Mouse (Mus musculus): Measurements from ENCODE around the gene Naa16. TPM values are rescaled to one million over a fixed set of nuclear protein-coding genes. Genes with fewer than 3 reads are reported as not detected.
A peak's percentile ranks its signal among the peaks of the same experiment; 100 is the strongest.

Gene Naa16
- polyA plus RNA-seq, 1 experiment from 2014 or later: 44.1 TPM

GRCm38 (mm10) chr14:79315877-79316276 is 74.7 kb downstream of the Naa16 start:
- H3K4me3 ChIP-seq (ENCODE audit: low read depth, low read length): no peak overlapping the region
- H3K27me3 ChIP-seq (ENCODE audit: insufficient read depth, low read length): no peaks in the 10 kb centered on the region
- no peak overlapping the region for H3K4me2 ChIP-seq
- H3K27ac ChIP-seq (ENCODE audit: low read depth): no peak overlapping the region
- WGBS: 47% methylated on average over 7 of the region's 7 CpGs
- H3K4me1 ChIP-seq (ENCODE audit: insufficient read depth): 0 out of 2 replicates have a peak, but pooled peaks cover 2% of the 10 kb centered on the region
- no peak for TF ChIP-seq CTCF (IDR thresholded peaks at IDR 0.05; ENCODE audit: low read depth)
- DNase-seq (peak; percentile 44), ATAC-seq (ENCODE audit: insufficient read depth) (no peak)
- H3K36me3 ChIP-seq (ENCODE audit: insufficient read depth): no peaks in the 10 kb centered on the region
- H3K9me3 ChIP-seq (ENCODE audit: low read depth, low read length): no peaks in the 10 kb centered on the region
- no peak overlapping the region for H3K9ac ChIP-seq

GRCm38 (mm10) chr14:79314245-79315010 is 76.2 kb downstream of the Naa16 start:
- H3K4me3 ChIP-seq (ENCODE audit: low read depth, low read length): no peak overlapping the region
- H3K27ac ChIP-seq (ENCODE audit: low read depth): no peak overlapping the region
- H3K9me3 ChIP-seq (ENCODE audit: low read depth, low read length): no peaks in the 10 kb centered on the region
- no peak for ATAC-seq (ENCODE audit: insufficient read depth)
- TF ChIP-seq CTCF (IDR thresholded peaks at IDR 0.05; ENCODE audit: low read depth): no peak
- no peak overlapping the region for H3K4me2 ChIP-seq
- no peak overlapping the region for H3K9ac ChIP-seq
- H3K36me3 ChIP-seq (ENCODE audit: insufficient read depth): no peaks in the 10 kb centered on the region
- H3K27me3 ChIP-seq (ENCODE audit: insufficient read depth, low read length): no peaks in the 10 kb centered on the region
- WGBS: 73% methylated on average over 12 of the region's 12 CpGs
- H3K4me1 ChIP-seq (ENCODE audit: insufficient read depth): 0 out of 2 replicates have a peak, but pooled peaks cover 2% of the 10 kb centered on the region
- no peak for DNase-seq

- Histone ChIP-seq H3K27ac (ENCODE audit: low read depth) (no peak overlapping the region), H3K36me3 (ENCODE audit: insufficient read depth) (no peaks in the 10 kb centered on the region), H3K9me3 (ENCODE audit: low read depth, low read length) (no peaks in the 10 kb centered on the region), H3K4me3 (ENCODE audit: low read depth, low read length) (no peak overlapping the region), H3K4me1 (ENCODE audit: insufficient read depth) (0 out of 2 replicates have a peak, but pooled peaks cover 2% of the 10 kb centered on the region), H3K9ac (no peak overlapping the region), H3K4me2 (no peak overlapping the region), H3K27me3 (ENCODE audit: insufficient read depth, low read length) (no peaks in the 10 kb centered on the region)
- 66% methylated on average over 8 of the region's 8 CpGs for WGBS
- DNase-seq: no peak
- no peak for TF ChIP-seq CTCF (IDR thresholded peaks at IDR 0.05; ENCODE audit: low read depth)
- ATAC-seq (ENCODE audit: insufficient read depth): no peak
Observed at GRCm38 (mm10) chr14:79313439-79314175, 77.0 kb downstream of the Naa16 start.

GRCm38 (mm10) chr14:79312719-79313118 is 77.9 kb downstream of the Naa16 start:
- no peak for DNase-seq
- Histone ChIP-seq H3K4me1 (ENCODE audit: insufficient read depth) (0 out of 2 replicates have a peak, but pooled peaks cover 2% of the 10 kb centered on the region), H3K9me3 (ENCODE audit: low read depth, low read length) (no peaks in the 10 kb centered on the region), H3K9ac (no peak overlapping the region), H3K36me3 (ENCODE audit: insufficient read depth) (no peaks in the 10 kb centered on the region), H3K27me3 (ENCODE audit: insufficient read depth, low read length) (no peaks in the 10 kb centered on the region), H3K4me2 (no peak overlapping the region), H3K4me3 (ENCODE audit: low read depth, low read length) (no peak overlapping the region), H3K27ac (ENCODE audit: low read depth) (no peak overlapping the region)
- WGBS: 63% methylated on average over 4 of the region's 4 CpGs
- no peak for TF ChIP-seq CTCF (IDR thresholded peaks at IDR 0.05; ENCODE audit: low read depth)
- no peak for ATAC-seq (ENCODE audit: insufficient read depth)

GRCm38 (mm10) chr14:79311918-79312454 is 78.6 kb downstream of the Naa16 start:
- H3K27ac ChIP-seq (ENCODE audit: low read depth): no peak overlapping the region
- no peak for ATAC-seq (ENCODE audit: insufficient read depth)
- WGBS: 42% methylated on average over 4 of the region's 4 CpGs
- no peak overlapping the region for H3K4me3 ChIP-seq (ENCODE audit: low read depth, low read length)
- 0 out of 2 replicates have a peak, but pooled peaks cover 2% of the 10 kb centered on the region for H3K4me1 ChIP-seq (ENCODE audit: insufficient read depth)
- no peaks in the 10 kb centered on the region for H3K36me3 ChIP-seq (ENCODE audit: insufficient read depth)
- H3K27me3 ChIP-seq (ENCODE audit: insufficient read depth, low read length): no peaks in the 10 kb centered on the region
- no peaks in the 10 kb centered on the region for H3K9me3 ChIP-seq (ENCODE audit: low read depth, low read length)
- DNase-seq: no peak
- no peak overlapping the region for H3K9ac ChIP-seq
- H3K4me2 ChIP-seq: no peak overlapping the region
- TF ChIP-seq CTCF (IDR thresholded peaks at IDR 0.05; ENCODE audit: low read depth): no peak

- H3K27me3 ChIP-seq (ENCODE audit: insufficient read depth, low read length): no peaks in the 10 kb centered on the region
- H3K9me3 ChIP-seq (ENCODE audit: low read depth, low read length): no peaks in the 10 kb centered on the region
- no peak for TF ChIP-seq CTCF (IDR thresholded peaks at IDR 0.05; ENCODE audit: low read depth)
- WGBS: 31% methylated on average over 4 of the region's 4 CpGs
- H3K4me1 ChIP-seq (ENCODE audit: insufficient read depth): 0 out of 2 replicates have a peak, but pooled peaks cover 2% of the 10 kb centered on the region
- H3K9ac ChIP-seq: no peak overlapping the region
- no peak overlapping the region for H3K27ac ChIP-seq (ENCODE audit: low read depth)
- no peak overlapping the region for H3K4me3 ChIP-seq (ENCODE audit: low read depth, low read length)
- DNase-seq (no peak), ATAC-seq (ENCODE audit: insufficient read depth) (no peak)
- H3K4me2 ChIP-seq: no peak overlapping the region
- H3K36me3 ChIP-seq (ENCODE audit: insufficient read depth): no peaks in the 10 kb centered on the region
Observed at GRCm38 (mm10) chr14:79309115-79309514, 81.5 kb downstream of the Naa16 start.

GRCm38 (mm10) chr14:79308364-79308763 is 82.2 kb downstream of the Naa16 start:
- Histone ChIP-seq H3K27me3 (ENCODE audit: insufficient read depth, low read length) (no peaks in the 10 kb centered on the region), H3K27ac (ENCODE audit: low read depth) (no peak overlapping the region), H3K9me3 (ENCODE audit: low read depth, low read length) (no peaks in the 10 kb centered on the region), H3K4me3 (ENCODE audit: low read depth, low read length) (no peak overlapping the region), H3K4me1 (ENCODE audit: insufficient read depth) (0 out of 2 replicates have a peak, but pooled peaks cover 1% of the 10 kb centered on the region), H3K4me2 (no peak overlapping the region), H3K9ac (no peak overlapping the region), H3K36me3 (ENCODE audit: insufficient read depth) (no peaks in the 10 kb centered on the region)
- DNase-seq (no peak), ATAC-seq (ENCODE audit: insufficient read depth) (no peak)
- 39% methylated on average over 4 of the region's 4 CpGs for WGBS
- TF ChIP-seq CTCF (IDR thresholded peaks at IDR 0.05; ENCODE audit: low read depth): no peak
